Mouse (Mus musculus) frontal cortex, adult (tissue): ENCODE results near the gene Slc39a12.

ENCODE experiments used
- ATAC-seq: cut with Nextera tagmentation; 2 replicates; pipeline ENCODE4 v1.9.2; 2017; ENCODE audit warnings: mild to moderate bottlenecking, moderate library complexity, mixed read lengths; ENCODE audit not compliant: low TSS enrichment

Gene Slc39a12

DNA sequence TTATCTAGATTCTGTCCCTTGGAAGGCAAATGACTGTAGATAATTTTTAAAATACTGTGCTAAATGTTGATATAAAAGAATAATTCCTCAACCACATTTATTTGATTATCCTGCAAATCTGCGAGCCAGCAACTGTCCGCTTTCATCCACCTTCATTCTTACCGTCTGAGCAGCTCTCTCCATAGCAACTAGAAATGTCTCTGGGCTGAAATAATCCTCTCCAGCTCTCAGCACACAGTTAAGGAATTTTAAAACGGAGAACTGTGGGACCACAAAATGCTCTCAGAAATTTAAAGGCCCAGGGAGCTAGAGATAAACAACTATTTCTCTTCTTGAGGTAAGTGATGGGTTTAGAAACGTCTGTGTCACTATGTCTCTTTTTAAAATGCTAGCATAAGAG is at the start of gene Slc39a12:
Gene Slc39a12, plus strand, starts transcription at position 155 of the 400 bp plus-strand sequence.
- no peak for ATAC-seq

DNA sequence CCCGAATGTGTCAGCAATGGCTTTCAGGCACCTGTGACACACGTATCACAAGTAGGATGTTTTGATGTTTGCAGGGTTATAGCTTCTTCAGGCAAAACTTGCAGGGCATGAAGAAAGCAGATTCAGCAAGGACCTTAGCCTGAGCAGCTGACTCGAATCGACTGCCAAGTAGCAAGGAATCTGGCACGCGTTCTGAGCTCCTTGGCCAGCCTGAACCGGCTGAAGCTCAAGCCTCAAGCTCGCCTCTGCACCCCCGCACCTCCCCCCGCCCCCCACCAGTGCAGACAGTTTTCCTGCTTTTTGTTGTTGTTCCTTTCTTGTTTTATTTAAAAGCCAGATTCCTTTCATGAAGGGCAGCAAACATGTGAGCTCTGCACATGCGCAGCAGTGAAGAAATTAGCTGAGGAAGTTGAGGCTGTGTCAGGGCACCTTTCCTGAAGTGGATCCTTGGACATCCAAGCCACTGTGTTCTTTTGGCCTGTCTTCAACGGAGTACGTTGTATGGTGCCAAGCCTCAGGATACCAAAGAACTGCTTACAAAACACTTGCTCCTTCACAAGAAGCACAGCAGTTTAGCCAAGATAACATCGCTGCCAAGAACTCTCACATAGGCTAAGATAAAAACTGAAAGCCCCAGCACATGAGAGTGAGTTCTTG is 46.3 kb upstream of the Slc39a12 start:
- ATAC-seq, result peak; percentile 90

DNA sequence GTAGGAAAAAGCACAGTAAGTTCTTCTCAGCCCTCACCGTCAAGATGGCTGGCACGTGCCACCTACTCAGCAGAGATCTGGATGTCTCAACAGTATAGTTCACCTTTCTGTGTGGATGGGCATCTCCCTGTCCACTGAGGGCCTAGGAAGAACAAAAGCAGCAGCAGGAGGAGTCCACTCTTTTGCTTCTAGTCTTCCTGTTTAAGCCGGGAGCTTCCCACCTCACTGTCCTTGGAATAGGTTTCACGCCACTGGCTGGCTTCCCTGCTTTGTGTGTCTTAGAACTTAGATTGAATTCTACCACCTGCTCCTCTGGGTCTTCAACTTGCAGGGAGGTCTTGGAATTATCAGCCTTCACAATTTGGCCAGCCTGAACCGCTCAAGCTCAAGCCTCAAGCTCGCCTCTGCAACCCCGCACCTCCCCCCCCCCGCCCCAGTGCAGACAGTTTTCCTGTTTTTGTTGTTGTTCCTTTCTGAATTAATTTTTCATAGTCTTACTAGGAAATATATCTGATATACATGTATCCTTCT is 45.7 kb upstream of the Slc39a12 start:
- no peak; the same call in 1 of the 2 replicates for ATAC-seq

DNA sequence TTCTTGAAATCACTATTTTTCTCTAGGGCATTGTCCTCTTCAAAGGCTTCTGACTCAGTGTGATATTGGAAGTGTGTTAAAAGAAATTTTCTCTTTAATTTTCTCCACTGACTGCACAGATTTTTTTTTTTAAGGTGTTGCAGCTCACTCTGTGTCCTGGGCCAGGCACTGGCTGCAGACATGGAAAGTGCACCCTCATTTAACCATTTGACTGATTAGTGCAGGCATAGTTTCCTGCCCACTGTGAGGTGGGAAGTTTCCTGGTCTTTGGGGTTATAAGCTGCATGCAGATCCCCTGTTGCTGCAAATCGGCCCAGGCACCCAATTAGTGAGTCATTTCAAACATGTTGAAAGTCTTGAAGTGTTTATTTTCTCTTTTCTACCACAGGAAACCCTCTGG is 740 bp downstream of the Slc39a12 start:
- no peak for ATAC-seq

DNA sequence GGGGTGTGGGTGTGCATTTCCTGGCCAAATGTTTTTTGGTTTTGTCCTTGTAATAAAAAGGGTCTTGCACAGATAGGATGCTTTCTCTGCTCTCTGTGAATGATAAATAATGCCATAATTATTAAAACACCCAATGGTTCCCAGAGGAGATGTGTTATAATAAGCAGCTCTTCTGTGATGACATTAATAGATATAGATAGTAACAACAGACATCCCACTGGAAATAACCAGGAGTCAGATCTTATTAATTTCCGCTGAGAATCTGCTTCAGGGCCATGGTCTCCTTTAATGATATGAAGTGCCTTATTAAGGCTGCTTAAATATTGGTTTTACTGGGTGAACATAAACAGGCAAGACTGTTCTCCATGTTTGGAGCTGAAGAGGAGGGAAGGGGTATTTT is 2.8 kb downstream of the Slc39a12 start:
- no peak for ATAC-seq

DNA sequence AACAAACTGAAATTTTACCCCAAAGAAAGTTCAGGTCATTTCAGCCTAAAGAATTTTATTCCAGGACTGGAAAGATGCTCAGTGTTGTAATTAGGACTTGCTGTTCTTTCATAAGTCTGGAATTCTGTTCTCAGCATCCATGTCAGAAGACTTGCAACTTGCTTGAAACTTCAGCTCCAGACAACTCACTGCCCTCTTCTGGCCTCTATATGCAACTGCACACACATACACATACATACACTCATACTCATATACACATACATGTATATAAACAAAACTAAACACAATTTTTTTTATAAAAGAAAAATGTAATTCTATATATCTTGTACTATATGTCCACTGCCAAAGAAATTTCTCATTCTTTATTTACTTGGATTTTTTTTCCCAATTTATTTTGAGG is 14.9 kb downstream of the Slc39a12 start:
- ATAC-seq, result no peak

DNA sequence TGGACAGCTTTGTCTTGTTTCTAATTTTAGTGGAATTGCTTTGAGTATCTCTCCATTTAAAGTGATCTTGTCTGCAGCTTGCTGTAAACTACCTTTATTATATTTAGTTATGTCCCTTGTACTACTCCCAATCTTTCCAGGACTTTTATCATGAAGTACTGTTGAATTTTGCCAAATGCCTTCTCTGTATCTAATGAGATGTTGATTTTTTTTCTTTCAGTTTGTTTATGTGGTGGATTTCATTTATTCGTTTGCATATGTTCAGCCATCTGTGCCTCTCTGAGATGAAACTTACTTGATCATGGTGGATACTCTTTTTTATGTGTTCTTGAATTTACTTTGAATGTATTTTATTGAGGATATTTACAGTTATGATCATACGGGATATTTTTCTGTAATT is 40.9 kb downstream of the Slc39a12 start:
- ATAC-seq, result no peak

DNA sequence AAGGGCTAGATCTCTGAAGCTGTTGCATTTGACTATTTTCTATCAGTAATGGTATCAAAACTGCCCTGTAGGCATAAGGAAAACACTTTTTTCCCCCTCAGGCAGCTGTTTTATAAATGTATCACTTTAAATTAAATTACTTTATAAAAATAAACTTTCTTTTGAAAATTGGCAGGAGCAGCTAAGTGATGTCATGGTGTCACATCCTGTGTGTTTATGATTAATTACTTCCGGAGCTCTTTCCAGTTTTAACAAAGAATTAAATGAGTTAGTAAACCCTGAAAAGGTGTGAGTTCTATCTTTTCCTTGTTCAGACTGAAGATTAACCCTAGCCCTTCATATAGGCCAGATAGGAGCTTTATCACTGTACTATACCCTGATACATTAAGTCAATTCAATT is 59.2 kb downstream of the Slc39a12 start:
- no peak for ATAC-seq

DNA sequence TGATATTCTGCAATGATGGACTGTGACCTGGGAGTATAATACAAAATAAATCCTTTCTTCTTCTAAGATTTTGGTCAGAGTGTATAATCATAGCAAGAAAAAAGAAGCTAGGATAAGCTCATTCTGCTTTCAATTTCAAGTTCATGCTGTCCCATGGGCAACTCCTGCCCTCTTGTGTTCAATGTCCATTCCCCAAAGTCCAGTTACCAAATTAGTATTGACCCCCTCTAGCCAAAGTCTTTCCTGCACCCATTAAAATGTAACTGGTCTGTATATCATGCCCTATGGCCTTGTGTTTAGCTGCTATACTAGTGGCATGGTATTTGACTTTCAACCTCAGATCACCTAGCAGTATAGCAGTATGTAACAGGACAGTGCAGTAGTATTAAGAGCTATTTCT is 62.8 kb downstream of the Slc39a12 start:
- no peak for ATAC-seq

DNA sequence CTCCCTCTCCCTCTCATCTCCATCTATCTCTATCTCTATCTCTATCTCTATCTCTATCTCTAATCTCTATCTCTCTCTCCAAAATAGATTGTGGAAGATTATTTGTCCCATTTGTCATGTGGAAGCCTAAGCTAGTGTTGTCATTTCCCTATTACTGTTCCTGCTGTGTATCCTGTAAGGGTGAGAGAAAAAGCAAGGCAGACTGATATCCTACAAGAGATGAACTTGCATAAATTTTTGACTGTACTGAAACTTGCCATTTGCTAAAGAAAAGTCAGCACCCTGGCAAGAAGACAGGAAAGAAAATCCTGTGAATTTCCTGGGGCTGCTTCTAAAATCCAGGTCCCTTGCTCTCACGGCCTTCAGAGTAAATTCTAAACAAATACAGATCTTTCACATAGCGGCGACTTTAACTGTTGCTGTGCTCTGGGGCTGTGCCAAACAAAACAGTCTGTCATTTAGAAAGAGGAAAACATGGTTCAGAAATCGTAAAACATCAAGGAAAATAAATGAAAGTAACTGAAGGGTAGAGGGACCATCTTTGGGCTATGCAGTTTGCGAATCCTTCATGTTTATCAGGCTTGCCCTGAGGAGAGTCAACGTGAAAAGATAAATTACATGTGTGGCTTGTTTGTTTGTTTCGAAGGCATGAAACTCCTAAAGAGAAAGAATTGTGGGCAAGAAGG is 67.0 kb downstream of the Slc39a12 start:
- no peak for ATAC-seq

DNA sequence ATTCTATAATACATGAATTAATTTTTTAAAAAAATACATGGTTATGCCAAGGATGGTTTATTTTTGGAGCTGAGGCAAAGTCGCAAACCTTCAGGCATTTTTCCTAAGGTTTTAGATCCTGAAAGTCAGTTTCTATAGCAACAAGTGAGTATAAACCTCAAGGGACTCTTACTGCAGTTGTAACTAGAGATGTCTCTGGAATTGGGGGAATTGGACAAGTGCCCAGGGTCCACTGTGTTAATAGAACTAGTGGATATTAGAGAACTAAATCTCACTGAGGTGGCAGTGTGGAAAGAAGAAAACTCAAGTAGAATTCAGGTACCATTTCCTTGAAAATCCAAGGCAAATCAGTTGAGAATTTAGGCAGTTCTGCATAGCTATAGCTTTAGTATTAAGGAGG is 76.3 kb downstream of the Slc39a12 start:
- no peak for ATAC-seq

DNA sequence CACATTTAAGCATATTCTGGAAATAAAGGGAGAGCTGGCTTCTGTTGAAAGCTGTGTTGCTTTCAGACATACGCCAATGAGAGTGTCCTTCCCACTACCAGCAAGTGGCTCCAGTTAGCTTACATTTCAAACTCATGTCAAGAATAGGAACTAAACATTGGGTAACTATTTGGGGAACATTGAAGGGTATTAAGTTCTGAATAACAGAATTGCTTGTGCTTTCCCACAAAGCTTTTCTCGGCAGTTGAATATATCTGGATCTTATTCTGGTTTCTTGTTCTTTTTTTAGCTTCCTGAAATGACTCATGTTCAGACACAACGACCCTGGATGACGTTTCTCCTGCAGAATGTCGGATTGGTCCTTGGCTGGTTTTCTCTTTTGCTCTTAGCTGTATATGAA is 106.0 kb downstream of the Slc39a12 start:
- peak; percentile 55; the same call in 1 of the 2 replicates for ATAC-seq

DNA sequence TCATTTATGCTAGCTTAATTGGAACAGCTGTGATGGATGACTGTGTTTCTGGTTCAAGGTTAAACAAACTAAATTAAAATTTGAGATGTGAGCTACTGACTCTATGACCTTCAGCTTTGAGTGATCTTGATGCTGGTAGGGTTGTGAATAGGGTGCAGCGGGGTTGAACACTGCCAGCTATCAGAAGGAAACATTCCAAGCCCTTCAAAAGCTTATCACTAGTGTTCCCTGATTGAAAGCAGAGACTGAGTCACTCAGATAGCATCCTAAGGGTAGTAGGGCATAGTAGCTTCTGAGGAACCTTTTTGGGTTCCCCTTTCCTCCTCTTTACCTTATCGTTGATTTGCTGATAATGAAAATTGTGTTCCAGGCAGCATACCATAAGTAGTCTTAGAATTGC is 108.0 kb downstream of the Slc39a12 start:
- no peak for ATAC-seq

DNA sequence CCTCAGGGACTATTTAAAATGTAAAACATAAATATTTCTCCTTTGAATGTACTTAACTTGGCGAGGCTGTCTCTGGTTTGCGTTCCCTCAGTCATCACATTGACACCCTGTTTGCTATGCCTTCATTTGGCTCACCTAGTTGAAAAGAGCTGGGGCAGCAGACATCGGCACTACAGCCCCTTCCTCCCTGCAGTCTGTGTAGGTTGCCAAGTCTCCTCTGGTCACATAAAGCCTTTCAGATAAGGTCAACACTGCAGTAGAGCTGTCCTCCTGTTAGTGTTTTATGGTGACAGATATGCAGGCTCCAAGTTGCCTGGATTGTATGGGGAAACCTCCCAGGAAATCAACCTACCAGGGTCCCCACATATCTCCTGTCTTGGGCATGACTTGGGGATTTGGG is 114.4 kb downstream of the Slc39a12 start:
- no peak for ATAC-seq

DNA sequence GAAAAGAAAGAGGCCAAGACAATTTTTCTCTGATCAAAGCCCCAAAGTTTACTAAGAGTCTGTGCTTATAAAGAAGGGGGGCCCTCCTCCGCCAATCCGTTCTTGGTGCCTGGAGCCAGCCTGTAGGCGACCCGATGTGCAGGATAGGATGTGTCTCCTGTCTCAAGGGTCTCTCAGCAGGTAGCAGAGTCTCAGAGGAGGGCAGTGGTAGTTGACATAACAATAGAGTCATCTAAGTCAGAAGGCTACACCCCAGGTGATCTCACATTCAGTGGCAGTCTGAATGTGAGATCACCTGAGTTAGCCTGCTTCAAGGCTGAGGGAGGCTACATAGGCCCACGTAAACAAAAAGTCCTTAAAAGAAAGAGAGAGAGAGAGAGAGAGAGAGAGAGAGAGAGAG is 130.1 kb downstream of the Slc39a12 start:
- ATAC-seq, result no peak

DNA sequence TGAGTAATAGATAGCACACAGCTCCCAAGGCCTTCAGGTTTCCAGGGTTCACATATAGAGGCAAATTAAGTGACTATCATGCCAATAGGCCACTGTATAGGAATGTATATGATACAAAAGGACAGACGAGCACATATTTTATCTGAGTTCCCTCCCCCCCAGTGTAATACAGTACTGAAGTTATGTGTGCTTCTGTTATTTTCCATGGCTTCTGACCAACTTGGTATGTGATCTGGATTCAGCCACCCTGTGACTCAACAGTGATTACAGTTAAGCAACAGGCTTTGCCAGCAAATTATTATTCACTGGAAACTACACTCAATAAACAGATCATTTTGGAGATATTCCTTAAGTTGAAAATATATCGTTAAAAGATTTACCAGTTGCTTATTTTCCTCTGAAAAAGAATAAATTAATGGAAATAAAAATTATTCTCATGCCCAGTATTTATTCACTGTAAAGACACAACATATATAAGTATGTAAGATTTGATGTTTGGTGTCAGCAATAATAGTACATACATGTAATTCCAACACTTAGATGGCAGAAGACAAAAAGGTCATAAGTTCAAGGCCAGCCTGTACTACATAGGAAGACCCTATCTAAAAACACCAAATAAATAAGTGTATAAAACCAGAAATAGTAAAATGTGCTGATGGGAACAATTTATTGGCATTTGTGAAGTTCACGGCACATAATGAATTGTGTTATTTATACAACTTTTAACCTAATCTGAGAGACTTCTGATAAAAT is 146.4 kb downstream of the Slc39a12 start:
- no peak for ATAC-seq

DNA sequence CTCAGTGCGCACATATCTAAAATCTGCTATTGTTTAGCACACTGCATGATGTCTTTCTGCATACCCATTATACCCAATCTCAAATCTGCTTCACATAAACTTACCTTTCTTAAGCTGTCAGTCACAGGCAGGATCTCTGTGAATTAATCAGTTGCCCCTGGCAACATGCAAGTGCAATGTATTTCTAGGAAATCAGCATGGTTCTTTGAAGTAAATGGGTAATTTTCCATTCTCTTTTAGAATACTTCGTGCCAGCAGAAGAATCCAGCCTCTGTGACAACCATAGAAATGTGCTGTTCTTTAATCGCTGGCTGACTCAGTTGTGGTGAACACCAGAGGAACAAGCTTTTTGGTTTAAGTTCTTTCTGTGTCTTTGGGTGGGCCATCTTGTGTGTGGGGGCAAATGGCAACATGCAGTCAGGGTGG is 147.1 kb downstream of the Slc39a12 start:
- ATAC-seq, result peak; percentile 69

DNA sequence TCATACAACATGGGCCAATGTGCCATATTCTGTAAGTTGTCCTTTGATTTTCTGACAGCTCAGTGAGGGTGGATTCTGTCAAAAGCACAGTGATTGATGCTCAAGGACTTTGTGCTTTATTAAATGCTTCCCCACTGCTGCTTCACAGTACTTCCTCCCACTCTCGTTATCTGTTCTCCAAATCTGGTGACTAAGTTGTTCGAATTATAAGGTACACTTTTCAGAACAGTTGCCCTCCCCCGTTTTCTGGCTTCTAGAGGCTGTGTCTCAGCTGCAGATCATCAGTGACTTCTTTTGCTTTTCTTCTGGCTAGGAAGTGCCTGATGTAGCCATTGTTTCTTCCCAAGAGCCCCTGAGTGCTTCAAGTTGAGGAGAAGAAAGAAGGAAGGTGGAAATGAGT is 149.7 kb downstream of the Slc39a12 start:
- peak; percentile 70 for ATAC-seq

DNA sequence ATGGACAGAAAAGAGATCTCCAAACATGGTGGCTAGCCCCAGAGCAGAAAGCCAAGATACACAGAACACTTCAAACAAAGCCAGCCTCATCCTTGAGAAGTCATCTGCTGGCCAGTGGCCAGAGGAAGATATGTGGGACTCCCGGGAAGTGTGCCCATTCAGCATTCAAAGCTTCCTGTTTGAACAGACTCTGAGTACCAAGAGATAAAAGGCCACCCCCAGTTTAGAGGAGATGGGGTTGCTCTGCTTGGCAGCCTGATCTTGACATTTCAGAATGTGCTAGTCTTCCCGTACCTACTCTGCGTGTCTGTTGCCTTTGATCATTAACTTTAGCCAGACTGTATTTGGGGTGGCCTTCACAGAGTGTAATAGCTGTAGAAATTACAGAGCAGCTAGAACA is 155.2 kb downstream of the Slc39a12 start:
- peak; percentile 57 for ATAC-seq

DNA sequence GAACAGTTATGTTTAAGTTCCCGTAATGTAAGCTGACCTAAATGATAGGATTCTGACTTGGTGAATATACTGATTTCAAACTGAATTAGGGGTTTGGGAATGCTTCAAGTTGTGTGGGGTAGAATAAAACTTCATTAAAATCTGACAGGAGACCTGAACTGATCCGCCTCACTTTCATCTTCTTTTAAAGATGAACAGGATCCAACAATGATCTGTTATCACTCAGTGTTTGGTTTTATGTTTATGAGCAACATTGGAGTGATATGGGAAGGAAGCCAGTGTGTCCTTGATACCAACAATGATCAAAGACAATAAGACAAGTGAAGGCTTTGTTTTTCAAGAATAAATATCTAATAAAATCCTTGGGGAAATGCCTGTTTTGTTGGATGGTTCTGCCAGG is 155.7 kb downstream of the Slc39a12 start:
- no peak for ATAC-seq
